Mouse (Mus musculus) kidney, adult 11 months (tissue): ENCODE results near the gene Ddx39b.
"Not testable (repeated sequence)": the region's sequence is repeated elsewhere in the genome, so short reads cannot be mapped to it uniquely, and the experiment has no call there.

Experiments
- DNase-seq: peaks from one replicate; pipeline ENCODE4 v3.0.0; 2022

The Ddx39b gene

DNA sequence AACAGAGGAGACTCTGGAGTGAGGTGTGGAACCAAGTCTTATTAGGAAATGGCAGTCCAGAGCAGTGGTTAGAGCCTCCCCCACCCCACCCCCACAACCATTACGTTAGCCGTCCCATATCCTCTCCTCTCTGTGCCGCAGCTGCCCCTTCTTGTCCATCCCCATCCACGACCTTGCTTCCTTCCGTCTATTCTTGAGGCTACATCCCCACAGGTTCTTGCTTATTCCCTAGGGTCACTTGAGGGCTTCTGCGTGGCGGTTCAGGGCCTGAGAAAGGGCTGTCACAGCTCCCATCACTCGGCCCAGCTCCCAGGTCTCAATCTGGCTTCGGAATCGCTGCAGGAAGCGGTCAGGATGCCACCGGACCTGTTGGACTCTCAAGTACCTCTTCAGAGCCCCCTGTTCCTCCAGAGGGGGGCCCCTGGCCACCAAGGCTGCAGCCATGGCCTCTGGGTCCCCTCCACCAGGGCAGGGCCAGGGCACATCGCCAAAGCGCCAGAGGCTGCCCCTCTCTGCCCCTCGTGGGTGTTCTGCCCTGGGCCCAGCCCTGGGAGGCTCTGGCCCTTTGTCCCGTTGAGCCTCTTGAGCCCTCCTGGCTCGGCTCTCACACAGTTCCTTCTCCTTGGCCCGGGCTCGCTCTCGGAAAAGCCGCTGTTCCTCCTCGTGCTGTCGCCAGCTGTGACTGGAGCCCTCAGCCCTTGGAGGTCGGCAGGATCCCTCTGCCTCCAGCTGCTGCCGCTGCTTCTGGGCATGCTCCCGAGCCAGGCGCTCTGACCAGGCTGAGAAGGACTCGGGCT lies 21.2 kb upstream of the Ddx39b start, which contains the start of gene Gm16181:
Gene Gm16181, plus strand, starts transcription at position 679 of the 797 bp plus-strand sequence.
- no peak for DNase-seq

DNA sequence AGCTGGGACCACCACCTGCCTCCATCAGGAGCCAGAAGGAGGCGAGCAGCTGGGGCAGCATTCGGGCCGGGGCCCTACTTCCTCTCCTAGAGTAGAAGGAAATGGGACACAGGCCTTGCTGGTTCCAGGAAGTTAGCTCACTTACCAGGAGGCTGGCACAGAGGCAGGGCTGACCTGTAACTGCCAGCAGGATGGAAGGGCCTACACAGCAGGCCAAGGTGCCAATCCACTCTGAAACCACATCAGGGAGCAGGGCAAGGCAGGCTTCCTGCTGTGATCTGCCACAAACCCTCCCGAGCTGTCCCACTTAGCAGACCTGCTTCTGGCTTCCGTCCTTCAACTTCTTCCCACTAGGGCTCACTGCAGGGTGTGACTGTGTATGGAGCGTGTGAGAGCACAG lies 19.2 kb upstream of the Ddx39b start:
- DNase-seq, result no peak

- no peak for DNase-seq
Observed at GRCm38 (mm10) chr17:35224641-35225040, 16.9 kb upstream of the Ddx39b start.

DNA sequence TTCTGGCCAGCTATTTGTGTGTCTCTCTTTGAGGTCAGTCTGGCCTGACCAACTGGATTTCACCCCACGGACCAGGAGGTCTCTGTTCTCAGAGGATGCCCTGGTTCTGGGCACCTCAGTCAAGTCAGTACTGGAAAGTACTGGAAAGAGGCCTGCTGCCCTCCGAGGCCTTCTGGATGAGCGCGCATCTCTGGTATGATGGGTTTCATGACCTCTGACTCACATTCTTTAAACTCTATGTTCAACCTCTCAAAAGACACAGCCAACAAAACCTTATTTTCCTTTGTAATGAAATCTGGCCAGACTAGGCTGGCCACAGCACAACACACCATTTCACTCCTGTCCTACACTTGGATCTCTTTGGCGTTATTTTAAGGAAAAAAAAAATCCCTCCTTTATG lies 16.1 kb upstream of the Ddx39b start:
- no peak for DNase-seq

DNA sequence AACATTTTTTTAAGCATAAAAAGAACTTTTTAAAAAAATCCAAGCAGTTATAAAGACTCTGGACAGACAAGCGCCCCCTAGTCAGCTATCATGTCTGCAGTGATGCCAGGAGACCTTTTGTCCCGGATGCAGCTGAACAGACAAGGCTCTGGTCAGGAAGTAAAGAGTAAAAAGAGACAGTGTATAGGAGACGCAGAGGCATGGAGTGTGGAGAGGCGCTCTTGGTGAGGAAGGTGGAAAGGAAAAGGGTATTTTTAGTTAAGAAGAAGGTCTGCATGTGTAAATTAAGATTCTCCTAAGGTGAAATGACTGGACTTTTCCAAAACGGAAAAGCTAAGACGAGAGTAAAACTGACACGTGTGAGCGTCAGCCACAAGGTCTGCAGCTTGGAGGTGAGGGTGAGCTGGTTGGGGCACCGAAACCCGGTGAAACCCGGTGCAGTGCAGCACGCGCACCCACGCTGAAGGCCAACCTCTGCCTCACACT lies 14.9 kb upstream of the Ddx39b start:
- no peak for DNase-seq

DNA sequence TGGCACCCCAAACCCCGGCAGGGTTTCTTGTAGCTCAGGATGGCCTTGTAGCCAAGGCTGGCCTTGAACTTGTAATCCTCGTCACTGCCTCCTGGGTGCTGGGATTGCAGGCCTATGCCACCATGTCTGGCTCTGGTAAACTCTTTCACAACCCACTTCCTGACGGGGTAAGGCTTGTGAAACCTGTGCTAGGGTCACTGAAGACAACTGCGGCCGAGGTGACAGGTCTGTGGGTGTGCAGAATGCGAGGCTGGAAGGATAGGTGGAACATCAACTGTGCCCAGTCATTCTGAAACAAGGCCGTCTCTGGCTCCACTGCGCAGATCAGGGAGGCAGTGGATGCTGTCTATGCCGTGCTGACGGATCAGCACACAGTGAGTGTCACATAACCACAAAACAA lies 10.5 kb upstream of the Ddx39b start:
- no peak for DNase-seq

- peak; percentile 69 for DNase-seq
Observed at GRCm38 (mm10) chr17:35232043-35232442, 9.5 kb upstream of the Ddx39b start.

- DNase-seq, result no peak
Observed at GRCm38 (mm10) chr17:35232659-35233058, 8.9 kb upstream of the Ddx39b start.

- DNase-seq, result no peak
Observed at GRCm38 (mm10) chr17:35233114-35233980, 8.2 kb upstream of the Ddx39b start, which contains the start of gene Atp6v1g2. Gene Atp6v1g2, plus strand, starts transcription at chr17:35233660.

DNA sequence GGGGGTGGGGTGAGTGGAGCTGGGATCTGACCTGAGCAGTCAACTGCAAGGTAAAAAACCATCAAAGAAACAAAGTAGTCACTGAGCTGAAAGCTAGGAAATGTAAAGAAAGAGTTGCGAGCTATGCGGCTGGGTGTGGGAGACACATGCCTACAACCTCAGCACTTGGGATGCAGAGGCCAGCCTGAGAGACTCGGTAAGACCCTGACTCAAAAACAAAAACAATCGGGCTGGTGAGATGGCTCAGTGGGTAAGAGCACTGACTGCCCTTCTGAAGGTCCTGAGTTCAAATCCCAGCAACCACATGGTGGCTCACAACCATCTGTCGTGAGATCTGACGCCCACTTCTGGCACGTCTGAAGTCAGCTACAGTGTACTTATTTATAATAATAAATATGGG lies 7.5 kb upstream of the Ddx39b start:
- DNase-seq, result not testable (repeated sequence)

GRCm38 (mm10) chr17:35234903-35235302 lies 6.6 kb upstream of the Ddx39b start:
- DNase-seq, result peak; percentile 36

GRCm38 (mm10) chr17:35235614-35236389 lies 5.7 kb upstream of the Ddx39b start, which contains the start of gene Nfkbil1:
Gene Nfkbil1, minus strand, starts transcription at chr17:35235792.
- peak; percentile 92 for DNase-seq

- DNase-seq, result peak; percentile 90
Observed at GRCm38 (mm10) chr17:35236390-35236746, 5.2 kb upstream of the Ddx39b start.

DNA sequence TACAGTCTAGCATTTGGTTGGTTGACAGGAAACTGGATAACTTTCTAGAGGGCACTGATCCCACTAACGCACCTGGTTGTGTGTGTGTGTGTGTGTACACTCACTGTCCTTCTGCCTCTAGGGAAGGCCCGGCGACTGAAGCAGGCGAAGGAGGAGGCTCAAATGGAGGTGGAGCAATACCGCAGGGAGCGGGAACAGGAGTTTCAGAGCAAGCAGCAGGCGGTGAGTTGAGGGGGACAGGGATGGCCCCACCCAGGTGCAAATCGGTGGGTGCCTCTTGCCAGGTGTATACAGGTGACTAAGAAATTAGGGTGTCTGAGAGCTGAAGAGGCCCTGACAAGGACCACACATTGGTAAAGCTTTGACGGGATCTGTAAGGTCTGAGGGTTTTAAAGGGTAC lies 4.5 kb upstream of the Ddx39b start:
- no peak for DNase-seq

- DNase-seq, result no peak
Observed at GRCm38 (mm10) chr17:35237504-35237903, 4.0 kb upstream of the Ddx39b start.

GRCm38 (mm10) chr17:35239700-35240099 lies 1.8 kb upstream of the Ddx39b start:
- DNase-seq, result no peak

- peak; percentile 69 for DNase-seq
Observed at GRCm38 (mm10) chr17:35240384-35241304, 902 bp upstream of the Ddx39b start.

DNA sequence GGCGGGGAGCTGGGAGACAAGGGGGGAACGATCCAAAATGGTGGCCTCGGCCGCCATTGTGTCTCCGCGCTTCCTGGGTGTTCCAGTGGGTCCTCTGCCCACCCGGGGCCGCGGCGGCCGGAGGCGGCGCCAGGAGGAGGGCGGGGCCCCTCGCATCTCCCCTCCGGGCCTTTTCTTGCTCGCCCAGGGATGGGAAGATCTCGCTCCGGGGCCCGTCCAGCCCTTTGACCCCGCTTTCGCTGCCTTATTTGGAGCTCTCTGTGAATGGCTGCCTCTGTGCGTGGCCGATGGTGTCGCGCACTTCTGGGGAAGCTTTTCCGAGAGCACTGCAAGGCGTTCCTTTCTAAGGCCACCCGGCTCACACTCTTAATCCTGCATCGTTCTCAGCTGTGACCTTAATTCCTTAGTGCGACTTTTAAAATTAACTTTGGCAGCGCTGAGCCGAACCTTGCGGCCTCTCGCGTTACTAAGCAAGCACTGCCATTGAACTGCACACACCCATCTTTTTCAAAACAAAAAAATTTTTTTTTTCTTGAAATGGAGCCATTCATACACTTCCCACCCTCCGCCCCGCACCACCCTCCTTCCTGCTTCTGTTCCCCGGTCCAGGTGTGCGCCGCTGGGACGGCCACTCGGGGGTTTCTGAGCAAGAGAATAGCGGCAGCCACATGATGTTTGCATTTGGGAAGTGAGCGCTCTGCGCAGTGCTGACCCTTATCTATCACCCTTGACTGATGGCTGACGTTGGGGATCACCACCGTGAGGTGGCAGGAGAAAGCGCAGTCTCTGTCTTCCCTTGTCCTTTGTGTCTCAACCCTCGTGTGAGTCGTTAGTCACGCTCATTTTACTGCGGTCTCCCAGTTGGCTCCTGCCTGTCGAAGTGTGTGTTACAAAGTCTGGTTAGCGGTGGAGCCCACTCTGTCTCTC lies 732 bp downstream of the Ddx39b start:
- DNase-seq, result peak; percentile 45

- peak; percentile 55 for DNase-seq
Observed at GRCm38 (mm10) chr17:35243086-35243485, 1.5 kb downstream of the Ddx39b start.

- peak; percentile 58 for DNase-seq
Observed at GRCm38 (mm10) chr17:35244999-35245398, 3.5 kb downstream of the Ddx39b start.
